Mouse (Mus musculus): ENCODE data around the gene Gm20479.

DNA sequence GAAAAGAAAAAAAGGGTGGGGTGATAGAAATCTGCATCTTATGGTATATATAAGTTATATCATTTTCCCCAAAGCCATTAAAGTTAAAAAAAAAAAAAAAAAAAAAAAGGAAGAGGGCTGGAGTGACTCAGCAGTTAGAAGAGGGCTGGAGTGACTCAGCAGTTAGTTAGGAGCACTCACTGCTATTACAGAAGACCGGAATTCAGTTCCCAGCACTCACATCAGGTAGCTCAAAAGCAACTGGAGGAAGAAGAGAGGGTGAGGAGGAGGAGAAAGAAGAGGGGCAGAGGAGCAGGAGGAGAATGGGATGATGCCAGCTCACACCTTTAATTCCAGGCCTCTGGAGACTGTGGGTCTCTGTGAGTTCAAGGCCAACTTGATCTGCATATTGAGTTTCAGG lies 26.0 kb upstream of the Gm20479 start:
- no peak for TF ChIP-seq CTCF (IDR thresholded peaks at IDR 0.05; ENCODE audit: insufficient read depth, low read length)
- TF ChIP-seq POLR2A (IDR thresholded peaks at IDR 0.05; ENCODE audit: borderline replicate concordance, extremely low read depth, low read depth, low read length): no peak
